Mouse (Mus musculus) pancreas, adult 10 weeks (tissue): Measurements from ENCODE around the gene OR5BS1P. TPM values are rescaled to one million over a fixed set of nuclear protein-coding genes. Genes with fewer than 3 reads are reported as not detected.

Experiments
- polyA plus RNA-seq: library from polyadenylated mRNA; stranded (reverse); fragments of 350-450 nt; fragmentation: Illumina TruSeq; extraction: RNeasy Lipid Tissue Mini Kit (QIAGEN cat#74804); gene quantifications from one replicate; pipeline ENCODE4 v1.2.3, GENCODE M21; 2015; ENCODE audit warnings: low read depth, low replicate concordance; ENCODE audit not compliant: insufficient read depth

OR5BS1P gene
- not detected for polyA plus RNA-seq

GRCm38 (mm10) chr15:98469596-98469995 lies at the start of gene OR5BS1P:
Gene OR5BS1P (plus strand): TSS chr15:98469896.

GRCm38 (mm10) chr15:98430925-98431324 lies 38.8 kb upstream of the OR5BS1P start, which contains the start of gene Olfr282:
Gene Olfr282 (plus strand): TSS chr15:98431225.

GRCm38 (mm10) chr15:98452288-98452687 lies 17.4 kb upstream of the OR5BS1P start, which contains the start of gene Olfr281:
Gene Olfr281 (plus strand): TSS chr15:98452588.

GRCm38 (mm10) chr15:98482701-98483100 lies 13.0 kb downstream of the OR5BS1P start, which contains the start of gene Lalba:
Gene Lalba (minus strand): TSS chr15:98482721.

DNA sequence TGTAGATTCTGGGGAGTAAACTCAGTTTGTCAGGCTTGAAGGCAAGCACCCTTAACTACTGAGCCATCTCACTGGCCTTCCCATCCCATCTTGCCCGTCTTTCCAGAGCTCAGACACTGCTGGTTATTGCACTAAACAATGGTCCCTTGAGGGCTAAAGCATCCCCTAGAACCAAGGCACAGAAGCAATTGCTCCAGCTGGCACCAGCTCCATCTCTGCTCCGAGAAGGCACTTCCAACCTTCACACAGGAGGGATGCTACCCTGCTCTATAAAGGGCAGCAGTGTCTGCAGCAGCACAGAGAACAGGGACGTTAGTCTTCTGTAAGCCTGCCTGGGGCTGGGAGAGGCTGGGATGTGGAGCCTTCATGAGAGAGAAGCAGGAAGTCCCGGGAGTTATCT lies 22.4 kb downstream of the OR5BS1P start, which contains the start of gene Olfr279:
Olfr279 (plus strand) TSS at position 301 of the 400 bp plus-strand sequence.

Other genes starting within 250 kb of the OR5BS1P start
- gene Gm44579, start 248.9 kb upstream of the OR5BS1P start, polyA plus RNA-seq, result not detected
- not detected for gene Olfr287, start 248.8 kb upstream of the OR5BS1P start, polyA plus RNA-seq
- not detected for gene Olfr286, start 235.4 kb upstream of the OR5BS1P start, polyA plus RNA-seq
- gene H1fnt, start 212.6 kb upstream of the OR5BS1P start, polyA plus RNA-seq, result not detected
- 1.1 TPM for gene Zfp641, start 173.7 kb upstream of the OR5BS1P start, polyA plus RNA-seq
- not detected for gene Olfr285, start 152.5 kb upstream of the OR5BS1P start, polyA plus RNA-seq
- gene Olfr284, start 128.9 kb upstream of the OR5BS1P start, polyA plus RNA-seq, result not detected
- gene Olfr283, start 89.0 kb upstream of the OR5BS1P start, polyA plus RNA-seq, result not detected
- gene Olfr282, start 38.7 kb upstream of the OR5BS1P start, polyA plus RNA-seq, result not detected
- gene Olfr281, start 17.3 kb upstream of the OR5BS1P start, polyA plus RNA-seq, result not detected
- not detected for gene Lalba, start 12.8 kb downstream of the OR5BS1P start, polyA plus RNA-seq
- gene Olfr279, start 22.5 kb downstream of the OR5BS1P start, polyA plus RNA-seq, result not detected
- gene Kansl2, start 64.4 kb downstream of the OR5BS1P start, polyA plus RNA-seq, result 13.7 TPM
- 10.4 TPM for gene Ccnt1, start 101.0 kb downstream of the OR5BS1P start, polyA plus RNA-seq
- gene 4930415O20Rik, start 101.1 kb downstream of the OR5BS1P start, polyA plus RNA-seq, result 4.3 TPM
- gene Adcy6, start 140.2 kb downstream of the OR5BS1P start, polyA plus RNA-seq, result 28.0 TPM
- gene Cacnb3, start 160.9 kb downstream of the OR5BS1P start, polyA plus RNA-seq, result 5.0 TPM
- gene Ddx23, start 193.0 kb downstream of the OR5BS1P start, polyA plus RNA-seq, result 15.6 TPM
- gene Rnd1, start 207.6 kb downstream of the OR5BS1P start, polyA plus RNA-seq, result 1.2 TPM
- not detected for gene Ccdc65, start 238.3 kb downstream of the OR5BS1P start, polyA plus RNA-seq